Mouse (Mus musculus) heart, embryonic 11.5 days (tissue): ENCODE measurements around the gene Agap2. TPM values are rescaled to one million over a fixed set of nuclear protein-coding genes. Genes with fewer than 3 reads are reported as not detected.
A peak's percentile ranks its signal among the peaks of the same experiment; 100 is the strongest.
"Not testable (repeated sequence)": the region's sequence is repeated elsewhere in the genome, so short reads cannot be mapped to it uniquely, and the experiment has no call there.

Source experiments
- ATAC-seq: fragments of 200-750 bp; cut with Nextera tagmentation; replicated peaks from 2 replicates; pipeline ENCODE4 v1.8.0; 2017; ENCODE audit warnings: moderate library complexity; ENCODE audit not compliant: insufficient number of reproducible peaks, low FRiP score, low TSS enrichment
- H3K27ac ChIP-seq: fragments of 300-500 bp; sonication (generic); 2 replicates; pipeline ENCODE4 v1.5.1; 2014; ENCODE audit warnings: mild to moderate bottlenecking, low read depth, low read length
- H3K27me3 ChIP-seq: fragments of 300-500 bp; sonication (generic); 2 replicates; pipeline ENCODE4 v1.6.1; 2014; ENCODE audit warnings: mild to moderate bottlenecking, low read length, mixed read lengths; ENCODE audit not compliant: control insufficient read depth, insufficient read depth
- H3K36me3 ChIP-seq: fragments of 300-500 bp; sonication (generic); 2 replicates; pipeline ENCODE4 v1.6.1; 2014; ENCODE audit warnings: mild to moderate bottlenecking, low read length, moderate library complexity, mixed read lengths; ENCODE audit not compliant: control insufficient read depth, insufficient read depth
- H3K4me1 ChIP-seq: fragments of 300-500 bp; sonication (generic); 2 replicates; pipeline ENCODE4 v1.6.1; 2014; ENCODE audit warnings: low read length; ENCODE audit not compliant: control insufficient read depth, insufficient read depth
- H3K4me2 ChIP-seq: fragments of 300-500 bp; sonication (generic); 2 replicates; pipeline ENCODE4 v1.6.1; 2014; ENCODE audit warnings: mild to moderate bottlenecking, moderate library complexity
- H3K4me3 ChIP-seq: fragments of 300-500 bp; sonication (generic); 2 replicates; pipeline ENCODE4 v1.5.1; 2014; ENCODE audit warnings: low read depth, low read length
- H3K9ac ChIP-seq: fragments of 300-500 bp; sonication (generic); 2 replicates; pipeline ENCODE4 v1.6.1; 2014; ENCODE audit warnings: mild to moderate bottlenecking, low read depth, low read length, moderate library complexity
- H3K9me3 ChIP-seq: fragments of 300-500 bp; sonication (generic); replicated peaks from 2 replicates; pipeline ENCODE4 v1.6.1; 2016; ENCODE audit warnings: low read length; ENCODE audit not compliant: control insufficient read depth
- WGBS: fragments of 180-500 bp; shearing (Covaris S2); extraction: QIAGEN DNeasy Blood & Tissue Kit; methylation state at CpG from one replicate; pipeline ENCODE4 v1.1.7; 2014; ENCODE audit not compliant: insufficient replicate concordance; 5-methylcytosine and 5-hydroxymethylcytosine counted together
- polyA plus RNA-seq: library from polyadenylated mRNA; unstranded; fragments of >200 nt; fragmentation: Nextera tagmentation; extraction: Ambion mirVana; gene quantifications from 2 replicates; pipeline ENCODE4 v1.2.1, GENCODE M21; 2014

Gene Agap2
- polyA plus RNA-seq, 1 experiment from 2014 or later: 0.63 TPM

GRCm38 (mm10) chr10:127069281-127070189 is 5.5 kb upstream of the Agap2 start:
- WGBS: 8% methylated on average over 30 of the region's 30 CpGs
- Histone ChIP-seq H3K27me3 (no peaks in the 10 kb centered on the region), H3K36me3 (peaks cover 38% of the 10 kb centered on the region), H3K27ac (peak overlapping the region; percentile 74), H3K4me1 (peaks cover 21% of the 10 kb centered on the region), H3K9me3 (no peaks in the 10 kb centered on the region), H3K9ac (peak overlapping the region; percentile 83), H3K4me2 (peak overlapping the region; percentile 77), H3K4me3 (peak overlapping the region; percentile 72)
- ATAC-seq: peak; percentile 18

DNA sequence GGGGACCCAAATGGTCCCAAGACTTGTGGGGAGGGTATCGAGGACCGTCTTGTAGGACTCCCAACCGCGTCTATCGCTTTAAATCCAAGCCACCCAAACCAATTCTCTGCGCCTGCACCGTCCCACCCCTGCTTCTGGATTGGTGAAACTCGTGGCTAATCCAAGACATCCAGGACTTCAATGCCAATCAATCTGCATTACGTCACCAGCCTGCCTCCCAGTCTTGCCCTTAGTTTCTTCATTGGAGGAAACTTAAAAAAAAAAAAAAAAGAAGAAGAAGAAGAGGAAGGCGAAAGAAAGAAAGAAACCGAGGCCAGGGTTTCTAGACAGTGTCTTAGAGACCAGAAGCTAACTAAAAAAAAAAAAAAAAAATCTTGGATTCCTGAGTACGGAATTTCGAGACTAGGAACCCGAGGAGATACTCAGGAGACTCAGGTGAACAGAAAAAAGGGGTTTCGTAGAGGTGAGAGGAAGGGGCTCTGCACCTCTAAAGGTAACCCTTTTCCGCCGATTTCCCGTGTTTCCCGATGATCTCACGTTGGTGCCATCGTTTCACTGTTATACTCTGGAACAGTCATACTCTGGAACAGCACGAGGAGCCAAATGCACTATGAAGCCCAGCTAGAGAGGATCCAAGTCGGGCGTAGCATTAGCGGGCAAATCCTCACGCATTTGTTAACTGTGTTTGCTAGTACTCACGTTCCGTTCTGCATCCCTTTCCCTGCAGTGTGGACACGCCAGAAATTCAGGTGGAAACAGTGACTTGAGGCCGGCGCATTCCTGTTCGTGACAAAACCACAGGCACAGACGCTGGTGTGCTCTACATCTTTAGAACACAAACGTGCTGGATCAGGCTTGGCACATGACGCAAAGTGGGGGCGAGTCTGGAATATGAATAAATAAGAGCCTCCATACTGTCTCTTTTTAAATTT is 4.6 kb upstream of the Agap2 start, which contains the start of gene Tspan31:
Gene Tspan31 (minus strand): TSS at position 75 of the 932 bp plus-strand sequence.
- H3K9ac ChIP-seq: peak within 1 kb of the TSS; percentile 83
- peak; percentile 87 for ATAC-seq
- no peaks in the 10 kb centered on the region for H3K9me3 ChIP-seq
- H3K36me3 ChIP-seq: peaks cover 32% of the 10 kb centered on the region
- peak within 1 kb of the TSS; percentile 72 for H3K4me3 ChIP-seq
- peak within 1 kb of the TSS; percentile 74 for H3K27ac ChIP-seq
- H3K4me1 ChIP-seq: peaks cover 12% of the 10 kb centered on the region; the same call in 1 of the 2 replicates
- H3K4me2 ChIP-seq: peak within 1 kb of the TSS; percentile 77
- 3% methylated on average over 36 of the region's 36 CpGs for WGBS
- H3K27me3 ChIP-seq: peaks cover 5% of the 10 kb centered on the region

GRCm38 (mm10) chr10:127071203-127071602 is 3.9 kb upstream of the Agap2 start:
- Histone ChIP-seq H3K4me3 (peak overlapping the region; percentile 72), H3K9me3 (no peaks in the 10 kb centered on the region), H3K27ac (no peak overlapping the region), H3K4me2 (peak overlapping the region; percentile 77), H3K27me3 (peaks cover 11% of the 10 kb centered on the region), H3K36me3 (peaks cover 24% of the 10 kb centered on the region), H3K4me1 (peaks cover 12% of the 10 kb centered on the region; the same call in 1 of the 2 replicates), H3K9ac (peak overlapping the region; percentile 81; the same call in 1 of the 2 replicates)
- ATAC-seq: no peak
- 76% methylated on average over 9 of the region's 9 CpGs for WGBS

DNA sequence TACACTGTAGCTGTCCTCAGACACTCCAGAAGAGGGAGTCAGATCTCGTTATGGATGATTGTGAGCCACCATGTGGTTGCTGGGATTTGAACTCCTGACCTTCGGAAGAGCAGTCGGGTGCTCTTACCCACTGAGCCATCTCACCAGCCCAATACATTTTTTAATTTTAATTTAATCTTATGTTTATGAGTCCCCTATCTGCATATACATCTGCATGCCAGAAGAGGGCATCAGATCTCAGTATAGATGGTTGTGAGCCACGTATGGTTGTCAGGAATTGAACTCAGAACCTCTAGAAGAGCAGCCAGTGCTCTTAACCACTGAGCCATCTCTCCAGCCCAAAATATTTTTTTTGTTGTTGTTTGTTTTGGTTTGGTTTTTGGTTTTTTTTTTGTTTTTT is 2.8 kb upstream of the Agap2 start:
- H3K9me3 ChIP-seq, H3K27ac ChIP-seq, ATAC-seq, H3K4me2 ChIP-seq, H3K4me3 ChIP-seq, H3K9ac ChIP-seq: not testable (repeated sequence)
- WGBS: 83% methylated on average over 4 of the region's 4 CpGs
- H3K27me3 ChIP-seq: peaks cover 19% of the 10 kb centered on the region
- H3K36me3 ChIP-seq: peaks cover 14% of the 10 kb centered on the region
- peaks cover 12% of the 10 kb centered on the region; the same call in 1 of the 2 replicates for H3K4me1 ChIP-seq

- not testable (repeated sequence) for ATAC-seq, H3K9me3 ChIP-seq
- peaks cover 26% of the 10 kb centered on the region for H3K27me3 ChIP-seq
Observed at GRCm38 (mm10) chr10:127072969-127073368, 2.1 kb upstream of the Agap2 start.

DNA sequence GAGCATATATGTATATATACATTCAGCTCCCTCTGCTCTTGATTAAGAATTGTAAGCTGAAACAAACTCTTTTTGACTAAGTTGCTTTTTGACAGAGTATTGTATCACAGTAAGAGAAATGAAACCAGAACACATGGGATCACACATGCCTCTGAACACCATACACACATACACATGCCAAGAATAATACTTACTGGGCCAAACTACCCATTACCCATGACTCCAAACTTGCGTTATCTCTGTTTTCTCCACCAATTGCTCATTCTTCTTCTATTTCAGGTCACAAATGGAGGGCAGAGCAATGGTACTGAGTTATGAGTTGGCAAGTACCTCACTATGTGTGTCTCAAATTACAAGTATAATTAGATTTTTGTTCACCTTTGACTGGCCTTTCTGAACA is 1.1 kb upstream of the Agap2 start:
- Histone ChIP-seq H3K4me3 (no peak overlapping the region), H3K9ac (no peak overlapping the region), H3K27me3 (peaks cover 36% of the 10 kb centered on the region), H3K36me3 (no peaks in the 10 kb centered on the region), H3K27ac (no peak overlapping the region), H3K4me2 (no peak overlapping the region), H3K4me1 (peaks cover 11% of the 10 kb centered on the region; the same call in 1 of the 2 replicates), H3K9me3 (no peaks in the 10 kb centered on the region)
- ATAC-seq: no peak
- WGBS: 93% methylated on average over 1 of the region's 1 CpGs

More at GRCm38 (mm10) chr10:127072969-127073368, 2.1 kb upstream of the Agap2 start:
- H3K4me2 ChIP-seq, H3K9ac ChIP-seq, H3K27ac ChIP-seq, H3K36me3 ChIP-seq, H3K4me3 ChIP-seq: not testable (repeated sequence)
- peaks cover 12% of the 10 kb centered on the region; the same call in 1 of the 2 replicates for H3K4me1 ChIP-seq
- WGBS: 76% methylated on average over 2 of the region's 2 CpGs

DNA sequence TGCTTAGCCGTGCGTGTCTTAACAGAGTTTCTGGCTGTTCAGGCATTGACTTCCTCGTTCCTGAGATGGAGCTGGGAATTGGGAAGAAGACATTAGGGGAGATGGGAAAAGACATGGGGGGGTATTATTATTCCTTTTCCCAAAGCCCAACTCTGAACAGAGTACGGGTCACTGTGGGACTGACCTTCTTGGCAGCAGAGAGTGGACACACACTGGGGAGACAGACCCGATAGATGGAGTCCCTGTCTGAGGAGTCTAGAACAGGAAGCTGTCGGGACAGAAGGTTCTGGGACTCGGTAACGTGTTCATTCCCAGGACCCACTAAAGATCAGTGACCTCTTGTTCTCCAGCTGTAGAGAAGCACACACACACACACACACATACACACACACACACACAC is 567 bp downstream of the Agap2 start:
- H3K4me1 ChIP-seq: peaks cover 16% of the 10 kb centered on the region
- no peaks in the 10 kb centered on the region for H3K9me3 ChIP-seq
- H3K9ac ChIP-seq: no peak overlapping the region
- peaks cover 52% of the 10 kb centered on the region for H3K27me3 ChIP-seq
- no peak for ATAC-seq
- H3K4me3 ChIP-seq: no peak overlapping the region
- H3K4me2 ChIP-seq: no peak overlapping the region
- 67% methylated on average over 8 of the region's 8 CpGs for WGBS
- no peak overlapping the region for H3K27ac ChIP-seq
- H3K36me3 ChIP-seq: no peaks in the 10 kb centered on the region

GRCm38 (mm10) chr10:127076082-127076481 is 998 bp downstream of the Agap2 start:
- Histone ChIP-seq H3K9me3 (no peaks in the 10 kb centered on the region), H3K27ac (no peak overlapping the region), H3K27me3 (peaks cover 57% of the 10 kb centered on the region), H3K9ac (no peak overlapping the region), H3K4me3 (no peak overlapping the region), H3K4me2 (no peak overlapping the region), H3K4me1 (peaks cover 13% of the 10 kb centered on the region), H3K36me3 (no peaks in the 10 kb centered on the region)
- ATAC-seq: no peak
- 30% methylated on average over 4 of the region's 4 CpGs for WGBS
